Mouse (Mus musculus) limb, embryonic 14.5 days (tissue): ENCODE data around the gene Sdk1. TPM values are rescaled to one million over a fixed set of nuclear protein-coding genes. Genes with fewer than 3 reads are reported as not detected.

ENCODE experiments used
- ATAC-seq: fragments of 200-750 bp; cut with Nextera tagmentation; 2 replicates; pipeline ENCODE4 v1.8.0; 2017; ENCODE audit warnings: low read depth, moderate number of reproducible peaks, moderate TSS enrichment; ENCODE audit not compliant: low FRiP score
- DNase-seq: peaks from one replicate; pipeline ENCODE4 v3.0.0-alpha.2; 2015; ENCODE audit warnings: low spot score
- H3K27ac ChIP-seq: fragments of 300-500 bp; sonication (generic); replicated peaks from 2 replicates; pipeline ENCODE4 v1.5.1; 2014; ENCODE audit warnings: low read depth, mild to moderate bottlenecking, low read length, moderate library complexity, mixed read lengths
- H3K27me3 ChIP-seq: fragments of 300-500 bp; sonication (generic); 2 replicates; pipeline ENCODE4 v1.6.1; 2014; ENCODE audit warnings: low read length, mixed read lengths; ENCODE audit not compliant: control insufficient read depth, insufficient read depth
- H3K36me3 ChIP-seq: fragments of 300-500 bp; sonication (generic); 2 replicates; pipeline ENCODE4 v1.6.1; 2014; ENCODE audit warnings: mild to moderate bottlenecking, low read length, moderate library complexity, mixed read lengths; ENCODE audit not compliant: control insufficient read depth, insufficient read depth
- H3K4me1 ChIP-seq: fragments of 300-500 bp; sonication (generic); 2 replicates; pipeline ENCODE4 v1.6.1; 2014; ENCODE audit warnings: antibody characterized with exemption, low read length, mixed read lengths; ENCODE audit not compliant: control insufficient read depth, insufficient read depth
- H3K4me2 ChIP-seq: fragments of 300-500 bp; sonication (generic); replicated peaks from 2 replicates; pipeline ENCODE4 v1.6.1; 2014; ENCODE audit warnings: low read depth, mild to moderate bottlenecking, low read length, moderate library complexity; ENCODE audit not compliant: severe bottlenecking
- H3K4me3 ChIP-seq: fragments of 300-500 bp; sonication (generic); replicated peaks from 2 replicates; pipeline ENCODE4 v1.5.1; 2014; ENCODE audit warnings: low read length
- H3K9ac ChIP-seq: fragments of 300-500 bp; sonication (generic); 2 replicates; pipeline ENCODE4 v1.6.1; 2014; ENCODE audit warnings: mild to moderate bottlenecking, low read depth, low read length, moderate library complexity; ENCODE audit not compliant: severe bottlenecking
- H3K9me3 ChIP-seq: fragments of 300-500 bp; sonication (generic); 2 replicates; pipeline ENCODE4 v1.6.1; 2016; ENCODE audit warnings: low read length; ENCODE audit not compliant: control insufficient read depth
- POLR2A ChIP-seq: fragments of 200-500 bp; IDR thresholded peaks from 2 replicates; pipeline ENCODE4 v1.8.0; 2012; ENCODE audit warnings: inconsistent platforms, mild to moderate bottlenecking, moderate library complexity, borderline replicate concordance; ENCODE audit not compliant: insufficient read depth, insufficient read length; ENCODE audit errors: extremely low read depth
- WGBS: fragments of 180-500 bp; shearing (Covaris S2); extraction: QIAGEN DNeasy Blood & Tissue Kit; methylation state at CpG from one replicate; pipeline ENCODE4 v1.1.7; 2014; 5-methylcytosine and 5-hydroxymethylcytosine counted together
- polyA plus RNA-seq, 2 experiments: library from polyadenylated mRNA; depleted of rRNA in 1 of 2; stranded (reverse) in 1 of 2; unstranded in 1 of 2; fragments of >200 nt; fragmentation: Nextera tagmentation in 1 of 2; extraction: Ambion mirVana in 1 of 2; gene quantifications; 2 replicates each; pipeline versions ENCODE4 v1.2.1 to v1.2.3; 2012 to 2014

Gene Sdk1
- polyA plus RNA-seq, 2 experiments, result 2.8 to 7.2 TPM

DNA sequence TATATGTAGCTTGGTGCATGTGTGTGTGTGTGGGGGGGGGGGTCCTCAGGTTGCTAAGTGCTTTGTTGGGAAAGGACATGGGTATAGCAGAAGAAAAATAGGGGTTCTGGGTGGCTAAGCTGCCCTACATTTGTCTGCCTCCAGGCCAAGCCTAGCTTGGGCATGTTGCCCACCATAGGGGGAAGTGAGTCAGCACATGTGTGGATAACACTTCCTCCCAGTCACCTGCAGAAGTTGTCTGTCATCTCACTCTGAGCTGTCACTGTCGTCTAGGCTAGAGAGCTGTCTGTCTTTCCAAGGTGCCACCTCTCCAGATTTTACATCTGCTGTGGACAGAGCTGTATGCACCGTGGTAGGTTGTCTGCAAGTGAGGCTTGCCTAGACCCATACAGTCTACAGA is 539.9 kb downstream of the Sdk1 start:
- Histone ChIP-seq H3K9ac (no peak overlapping the region), H3K4me3 (no peak overlapping the region), H3K27me3 (no peaks in the 10 kb centered on the region), H3K9me3 (no peaks in the 10 kb centered on the region), H3K4me1 (no peaks in the 10 kb centered on the region), H3K27ac (no peak overlapping the region), H3K4me2 (no peak overlapping the region), H3K36me3 (no peaks in the 10 kb centered on the region)
- WGBS, result 84% methylated on average over 2 of the region's 2 CpGs
- no peak for TF ChIP-seq POLR2A
- no peak for ATAC-seq
- no peak for DNase-seq

DNA sequence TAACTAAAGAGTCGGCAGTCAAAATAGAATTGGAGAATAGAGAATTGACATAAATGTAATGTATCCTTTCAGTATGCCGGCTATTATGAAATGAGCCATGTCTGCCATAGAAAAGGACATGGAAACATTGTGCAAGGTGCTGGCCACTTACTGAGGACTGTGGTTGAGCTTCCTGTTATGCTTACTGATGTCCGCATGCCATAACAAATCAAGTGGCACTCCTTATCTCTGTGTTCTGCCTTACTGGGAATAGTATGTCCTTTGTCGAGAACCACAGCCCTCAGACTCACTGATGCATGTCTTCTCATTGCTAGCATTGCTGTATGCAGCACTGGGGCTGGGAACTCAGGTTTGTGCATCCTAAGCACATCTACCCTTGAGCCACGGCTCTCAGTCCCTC is 541.0 kb downstream of the Sdk1 start:
- Histone ChIP-seq H3K9ac (no peak overlapping the region), H3K9me3 (no peaks in the 10 kb centered on the region), H3K4me2 (no peak overlapping the region), H3K36me3 (no peaks in the 10 kb centered on the region), H3K27me3 (no peaks in the 10 kb centered on the region), H3K27ac (no peak overlapping the region), H3K4me3 (no peak overlapping the region), H3K4me1 (no peaks in the 10 kb centered on the region)
- TF ChIP-seq POLR2A, result no peak
- DNase-seq, result no peak
- ATAC-seq, result no peak
- WGBS, result 95% methylated on average over 5 of the region's 5 CpGs

DNA sequence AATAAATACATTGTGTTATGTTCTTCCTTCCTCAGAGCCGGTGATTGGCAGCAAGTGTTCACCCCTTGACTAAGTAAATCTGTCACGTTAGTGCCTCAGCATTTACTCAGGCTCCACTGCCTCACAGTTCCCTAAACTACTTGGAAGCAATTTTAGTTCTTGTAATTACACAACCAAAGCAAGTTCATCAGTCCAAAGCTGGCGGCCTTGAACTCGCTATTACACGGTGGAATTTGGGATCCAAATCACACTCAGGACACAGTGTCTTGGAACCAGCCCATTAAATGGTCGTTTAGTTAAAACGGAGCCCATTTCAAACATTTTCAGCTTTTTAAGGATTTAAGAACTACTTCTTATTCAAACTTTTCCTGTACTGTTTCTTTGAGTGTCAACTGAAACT is 542.2 kb downstream of the Sdk1 start:
- H3K36me3 ChIP-seq, result no peaks in the 10 kb centered on the region
- H3K4me1 ChIP-seq, result no peaks in the 10 kb centered on the region
- ATAC-seq (no peak), DNase-seq (no peak)
- no peak overlapping the region for H3K4me3 ChIP-seq
- H3K4me2 ChIP-seq, result no peak overlapping the region
- H3K27ac ChIP-seq, result no peak overlapping the region
- no peak overlapping the region for H3K9ac ChIP-seq
- H3K27me3 ChIP-seq, result no peaks in the 10 kb centered on the region
- WGBS, result 93% methylated on average over 7 of the region's 7 CpGs
- no peaks in the 10 kb centered on the region for H3K9me3 ChIP-seq
- TF ChIP-seq POLR2A, result no peak

DNA sequence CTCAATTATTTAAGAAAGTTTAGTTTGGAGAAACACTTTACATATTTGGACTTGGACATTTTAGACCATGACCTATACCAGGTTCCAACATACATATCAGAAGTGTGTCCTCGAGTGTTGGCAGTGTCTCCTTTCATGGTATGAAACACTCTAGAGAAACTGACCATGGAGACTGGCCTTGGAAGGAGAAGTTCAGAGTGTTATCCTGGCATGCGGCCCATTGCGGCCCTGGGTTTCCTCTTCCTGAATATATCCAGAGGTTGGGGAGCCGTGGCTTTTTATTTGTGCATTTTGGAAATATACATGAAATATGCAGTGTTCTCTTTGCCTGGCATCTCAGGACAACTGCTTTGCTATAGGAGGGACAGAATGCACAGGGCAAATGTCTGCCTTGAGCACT is 552.6 kb downstream of the Sdk1 start:
- 94% methylated on average over 4 of the region's 4 CpGs for WGBS
- no peaks in the 10 kb centered on the region for H3K9me3 ChIP-seq
- no peak overlapping the region for H3K4me3 ChIP-seq
- ATAC-seq (no peak), DNase-seq (no peak)
- no peaks in the 10 kb centered on the region for H3K27me3 ChIP-seq
- H3K9ac ChIP-seq, result no peak overlapping the region
- no peak for TF ChIP-seq POLR2A
- no peak overlapping the region for H3K4me2 ChIP-seq
- H3K27ac ChIP-seq, result no peak overlapping the region
- H3K4me1 ChIP-seq, result no peaks in the 10 kb centered on the region
- H3K36me3 ChIP-seq, result no peaks in the 10 kb centered on the region

DNA sequence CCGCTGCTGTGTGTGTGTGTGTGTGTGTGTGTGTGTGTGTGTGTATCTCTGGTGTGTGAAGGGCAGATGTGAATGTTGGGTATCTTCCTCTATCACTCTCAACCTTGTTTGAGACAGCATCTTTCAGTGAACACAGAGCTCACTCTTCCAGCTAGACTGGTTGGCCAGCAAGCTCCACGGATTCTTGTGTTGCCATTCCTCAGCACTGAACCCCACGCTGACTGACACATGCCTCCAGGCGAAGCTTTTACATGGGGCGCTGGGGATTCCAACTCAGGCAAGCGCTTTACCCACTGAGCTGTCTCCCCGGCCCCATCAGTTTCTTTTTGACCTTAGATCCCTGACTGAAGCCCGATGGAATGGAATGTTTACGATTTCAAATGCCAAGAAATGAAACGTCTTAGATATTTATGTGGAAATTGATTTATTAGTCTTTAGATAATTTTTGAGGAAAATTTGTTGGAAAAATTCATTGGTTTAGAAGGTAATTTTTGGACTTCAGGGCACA is 582.6 kb downstream of the Sdk1 start:
- peak; percentile 46 for DNase-seq
- WGBS, result 59% methylated on average over 10 of the region's 10 CpGs
- ATAC-seq, result no peak
- no peak overlapping the region for H3K27ac ChIP-seq
- H3K4me3 ChIP-seq, result no peak overlapping the region
- no peak overlapping the region for H3K4me2 ChIP-seq
- H3K9ac ChIP-seq, result no peak overlapping the region
- no peaks in the 10 kb centered on the region for H3K4me1 ChIP-seq
- H3K27me3 ChIP-seq, result no peaks in the 10 kb centered on the region
- no peaks in the 10 kb centered on the region for H3K9me3 ChIP-seq
- TF ChIP-seq POLR2A, result no peak
- H3K36me3 ChIP-seq, result no peaks in the 10 kb centered on the region
